Mouse (Mus musculus) ES-Bruce4 (cell line): Measurements from ENCODE around the gene Tfpi2.

Source experiments
- CTCF ChIP-seq: IDR thresholded peaks from one replicate; pipeline ENCODE4 v1.8.1; 2011; ENCODE audit warnings: low read depth, low read length
- EP300 ChIP-seq: IDR thresholded peaks from 2 replicates; pipeline ENCODE4 v1.6.1; 2011; ENCODE audit warnings: low read depth, low read length; ENCODE audit not compliant: insufficient read depth

DNA sequence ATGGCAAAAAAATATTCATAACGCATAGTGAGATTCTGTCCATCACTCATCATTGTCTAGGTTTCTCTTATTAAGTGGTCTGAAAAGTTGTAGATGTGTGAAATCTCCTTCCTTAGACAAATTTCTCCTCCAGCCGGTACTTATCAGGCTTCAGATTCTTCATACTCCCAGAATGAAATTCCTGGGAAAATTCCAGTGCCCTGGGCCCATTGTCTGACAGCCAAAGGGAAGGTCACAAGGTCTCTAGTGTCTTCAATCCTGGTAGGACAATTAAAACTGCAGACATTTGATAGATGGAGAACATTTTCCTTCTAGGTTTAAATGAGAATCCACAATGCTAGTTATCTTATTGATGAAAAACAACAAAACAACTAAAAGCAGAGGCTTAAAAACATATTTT, 53.1 kb downstream of the Tfpi2 start:
- TF ChIP-seq EP300, result no peak
- no peak for TF ChIP-seq CTCF
